Mouse (Mus musculus) megakaryocyte, embryonic 14.5 days (primary cell): Measurements from ENCODE around the gene Asic5.

Experiments used
- FLI1 ChIP-seq: IDR thresholded peaks from 2 replicates; pipeline ENCODE4 v1.6.1; 2012; ENCODE audit warnings: low read length, inconsistent platforms, mixed read lengths
- GATA1 ChIP-seq: IDR thresholded peaks from 3 replicates; pipeline ENCODE4 v1.6.1; 2012; ENCODE audit warnings: mixed read lengths, low read length, inconsistent platforms, borderline replicate concordance

GRCm38 (mm10) chr3:81981990-81982389, at the start of gene Asic5:
- no peak for TF ChIP-seq GATA1
- no peak for TF ChIP-seq FLI1
